Mouse (Mus musculus): Measurements from ENCODE around the gene Nrxn2. TPM values are rescaled to one million over a fixed set of nuclear protein-coding genes. Genes with fewer than 3 reads are reported as not detected.

Nrxn2 gene
- polyA plus RNA-seq, 1 experiment from 2014 or later: 1.3 TPM

DNA sequence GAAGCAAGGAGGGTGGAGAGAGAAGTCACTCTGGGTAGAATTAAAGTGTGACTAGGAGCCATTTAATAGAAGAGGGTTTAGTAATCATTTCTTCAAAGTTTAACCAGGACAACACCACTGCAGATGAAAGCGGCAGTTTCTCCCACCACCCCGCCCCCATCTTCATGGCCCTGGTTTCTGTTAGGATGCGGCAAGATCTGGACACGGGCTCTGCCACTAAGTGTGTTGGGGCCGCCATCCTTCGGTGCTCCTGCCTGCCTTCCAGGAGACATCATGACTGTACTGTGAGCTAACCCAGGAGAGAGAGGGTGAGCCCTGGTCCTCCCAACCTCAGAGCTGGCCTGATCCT is 124.5 kb downstream of the Nrxn2 start:
- Histone ChIP-seq H3K4me3 (ENCODE audit: low read depth, low read length) (no peak overlapping the region), H3K36me3 (ENCODE audit: control insufficient read depth, insufficient read depth, low read length) (no peaks in the 10 kb centered on the region), H3K4me2 (replicated peaks; ENCODE audit: low read depth) (no peak overlapping the region), H3K9ac (ENCODE audit: low read length) (no peak overlapping the region), H3K4me1 (replicated peaks; ENCODE audit: control insufficient read depth, insufficient read depth) (no peaks in the 10 kb centered on the region), H3K27me3 (ENCODE audit: control insufficient read depth, insufficient read depth, low read length) (no peaks in the 10 kb centered on the region), H3K27ac (replicated peaks) (no peak overlapping the region), H3K9me3 (ENCODE audit: control insufficient read depth, low read length) (no peaks in the 10 kb centered on the region)
- no peak for TF ChIP-seq CTCF (IDR thresholded peaks at IDR 0.05; ENCODE audit: low read depth)
- no peak for TF ChIP-seq EP300 (optimal IDR thresholded peaks at IDR 0.05)
- ATAC-seq (ENCODE audit: low FRiP score, low TSS enrichment) (no peak), DNase-seq (ENCODE audit: low spot score) (no peak)
- WGBS: 90% methylated on average over 6 of the region's 6 CpGs

DNA sequence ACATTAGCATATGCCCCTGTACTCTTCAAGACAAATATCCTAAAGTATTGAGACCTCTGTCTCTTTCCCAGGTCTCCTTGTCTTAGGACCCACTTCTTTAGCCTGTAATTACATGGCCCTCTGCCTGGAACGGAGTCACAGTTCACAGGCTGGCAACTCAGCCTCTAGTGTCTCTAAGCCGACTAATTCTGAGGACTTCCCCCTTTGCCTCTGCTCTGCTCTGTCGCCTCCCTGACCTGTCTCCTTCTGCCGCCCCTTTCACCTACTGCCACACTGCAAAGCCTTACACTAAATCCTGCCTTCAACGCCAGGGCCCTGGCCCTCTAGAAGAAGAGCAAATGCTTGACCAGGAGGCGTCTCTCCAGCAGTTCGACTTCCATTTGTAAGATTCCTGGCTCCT is 125.0 kb downstream of the Nrxn2 start:
- ATAC-seq (ENCODE audit: low FRiP score, low TSS enrichment) (no peak), DNase-seq (ENCODE audit: low spot score) (no peak)
- Histone ChIP-seq H3K27ac (replicated peaks) (no peak overlapping the region), H3K4me1 (replicated peaks; ENCODE audit: control insufficient read depth, insufficient read depth) (no peaks in the 10 kb centered on the region), H3K9ac (ENCODE audit: low read length) (no peak overlapping the region), H3K27me3 (ENCODE audit: control insufficient read depth, insufficient read depth, low read length) (no peaks in the 10 kb centered on the region), H3K36me3 (ENCODE audit: control insufficient read depth, insufficient read depth, low read length) (no peaks in the 10 kb centered on the region), H3K9me3 (ENCODE audit: control insufficient read depth, low read length) (no peaks in the 10 kb centered on the region), H3K4me3 (ENCODE audit: low read depth, low read length) (no peak overlapping the region), H3K4me2 (replicated peaks; ENCODE audit: low read depth) (no peak overlapping the region)
- TF ChIP-seq EP300 (optimal IDR thresholded peaks at IDR 0.05): no peak
- TF ChIP-seq CTCF (IDR thresholded peaks at IDR 0.05; ENCODE audit: low read depth): no peak
- WGBS: 69% methylated on average over 7 of the region's 7 CpGs

DNA sequence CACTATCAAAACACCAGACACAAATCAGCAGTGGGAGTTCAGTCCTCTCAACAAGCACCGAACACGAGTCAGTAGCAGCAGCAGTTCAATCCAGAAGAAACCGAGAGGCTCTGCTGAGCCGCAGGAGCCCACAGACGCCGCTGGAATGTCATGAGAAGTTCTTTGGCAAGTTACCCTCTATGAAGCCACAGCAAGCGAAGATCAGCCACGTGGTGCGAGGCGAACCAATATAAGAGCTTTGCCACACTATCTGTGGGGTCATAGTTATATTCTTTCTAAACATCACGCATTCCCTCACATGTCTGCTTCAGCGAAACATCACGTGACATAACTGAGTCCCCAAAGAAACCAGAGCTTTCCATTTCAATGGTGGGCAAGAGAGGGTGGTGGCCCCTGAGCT is 126.2 kb downstream of the Nrxn2 start:
- Histone ChIP-seq H3K4me3 (ENCODE audit: low read depth, low read length) (no peak overlapping the region), H3K9me3 (ENCODE audit: control insufficient read depth, low read length) (no peaks in the 10 kb centered on the region), H3K27me3 (ENCODE audit: control insufficient read depth, insufficient read depth, low read length) (no peaks in the 10 kb centered on the region), H3K27ac (replicated peaks) (no peak overlapping the region), H3K4me2 (replicated peaks; ENCODE audit: low read depth) (no peak overlapping the region), H3K4me1 (replicated peaks; ENCODE audit: control insufficient read depth, insufficient read depth) (no peaks in the 10 kb centered on the region), H3K36me3 (ENCODE audit: control insufficient read depth, insufficient read depth, low read length) (no peaks in the 10 kb centered on the region), H3K9ac (ENCODE audit: low read length) (no peak overlapping the region)
- WGBS: 87% methylated on average over 13 of the region's 13 CpGs
- ATAC-seq (ENCODE audit: low FRiP score, low TSS enrichment) (no peak), DNase-seq (ENCODE audit: low spot score) (no peak)
- TF ChIP-seq EP300 (optimal IDR thresholded peaks at IDR 0.05) (no peak), CTCF (IDR thresholded peaks at IDR 0.05; ENCODE audit: low read depth) (no peak)

DNA sequence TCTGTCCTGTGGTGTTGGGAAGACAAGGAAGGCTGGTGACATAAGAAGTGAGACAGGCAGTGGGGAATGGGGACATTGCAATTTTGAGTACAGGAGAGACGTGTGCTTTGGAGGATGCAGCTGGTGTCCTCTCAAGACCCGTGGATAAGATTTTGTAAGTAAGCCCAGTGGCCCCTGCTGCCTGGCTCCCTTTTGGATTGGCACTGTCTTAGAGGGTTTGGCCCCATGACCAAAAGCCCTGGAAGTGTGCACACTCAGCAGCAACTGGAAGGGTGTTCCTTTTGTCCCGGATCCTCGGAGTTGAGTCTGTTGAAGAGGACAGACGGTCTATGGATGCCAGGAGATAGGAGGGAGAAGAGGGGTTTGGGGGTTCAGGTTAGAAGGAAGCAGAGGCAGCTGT is 127.0 kb downstream of the Nrxn2 start:
- Histone ChIP-seq H3K36me3 (ENCODE audit: control insufficient read depth, insufficient read depth, low read length) (no peaks in the 10 kb centered on the region), H3K27ac (replicated peaks) (no peak overlapping the region), H3K27me3 (ENCODE audit: control insufficient read depth, insufficient read depth, low read length) (no peaks in the 10 kb centered on the region), H3K9ac (ENCODE audit: low read length) (no peak overlapping the region), H3K4me2 (replicated peaks; ENCODE audit: low read depth) (no peak overlapping the region), H3K4me1 (replicated peaks; ENCODE audit: control insufficient read depth, insufficient read depth) (no peaks in the 10 kb centered on the region), H3K9me3 (ENCODE audit: control insufficient read depth, low read length) (no peaks in the 10 kb centered on the region), H3K4me3 (ENCODE audit: low read depth, low read length) (no peak overlapping the region)
- DNase-seq (ENCODE audit: low spot score): no peak
- TF ChIP-seq CTCF (IDR thresholded peaks at IDR 0.05; ENCODE audit: low read depth) (no peak), EP300 (optimal IDR thresholded peaks at IDR 0.05) (no peak)
- ATAC-seq (ENCODE audit: low FRiP score, low TSS enrichment): no peak
- WGBS: 84% methylated on average over 5 of the region's 5 CpGs

DNA sequence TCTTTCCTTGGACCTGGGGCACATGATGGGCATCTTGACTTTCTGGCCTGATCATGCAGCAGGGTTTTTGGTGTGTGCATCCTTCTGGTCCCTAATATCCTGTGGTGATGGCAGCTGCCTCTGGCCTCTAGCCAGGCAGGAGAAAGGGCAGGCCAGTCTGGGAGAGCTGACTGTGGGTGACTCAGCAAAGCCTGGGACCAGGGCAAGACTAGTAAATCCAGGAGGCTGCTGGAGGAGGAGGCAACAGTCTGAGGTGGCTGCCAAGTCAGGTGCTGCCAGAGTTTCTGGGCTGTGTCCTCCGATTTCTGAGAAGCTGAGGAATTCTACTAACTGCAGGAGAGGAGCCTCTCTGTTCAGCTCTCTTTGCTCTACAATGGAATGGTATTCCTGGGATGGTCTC is 127.6 kb downstream of the Nrxn2 start:
- H3K4me1 ChIP-seq (replicated peaks; ENCODE audit: control insufficient read depth, insufficient read depth): no peaks in the 10 kb centered on the region
- no peak overlapping the region for H3K4me3 ChIP-seq (ENCODE audit: low read depth, low read length)
- ATAC-seq (ENCODE audit: low FRiP score, low TSS enrichment): no peak
- no peak for DNase-seq (ENCODE audit: low spot score)
- TF ChIP-seq EP300 (optimal IDR thresholded peaks at IDR 0.05) (no peak), CTCF (IDR thresholded peaks at IDR 0.05; ENCODE audit: low read depth) (no peak)
- H3K36me3 ChIP-seq (ENCODE audit: control insufficient read depth, insufficient read depth, low read length): no peaks in the 10 kb centered on the region
- no peak overlapping the region for H3K4me2 ChIP-seq (replicated peaks; ENCODE audit: low read depth)
- no peaks in the 10 kb centered on the region for H3K27me3 ChIP-seq (ENCODE audit: control insufficient read depth, insufficient read depth, low read length)
- WGBS: 67% methylated on average over 1 of the region's 1 CpGs
- no peaks in the 10 kb centered on the region for H3K9me3 ChIP-seq (ENCODE audit: control insufficient read depth, low read length)
- H3K9ac ChIP-seq (ENCODE audit: low read length): no peak overlapping the region
- no peak overlapping the region for H3K27ac ChIP-seq (replicated peaks)

DNA sequence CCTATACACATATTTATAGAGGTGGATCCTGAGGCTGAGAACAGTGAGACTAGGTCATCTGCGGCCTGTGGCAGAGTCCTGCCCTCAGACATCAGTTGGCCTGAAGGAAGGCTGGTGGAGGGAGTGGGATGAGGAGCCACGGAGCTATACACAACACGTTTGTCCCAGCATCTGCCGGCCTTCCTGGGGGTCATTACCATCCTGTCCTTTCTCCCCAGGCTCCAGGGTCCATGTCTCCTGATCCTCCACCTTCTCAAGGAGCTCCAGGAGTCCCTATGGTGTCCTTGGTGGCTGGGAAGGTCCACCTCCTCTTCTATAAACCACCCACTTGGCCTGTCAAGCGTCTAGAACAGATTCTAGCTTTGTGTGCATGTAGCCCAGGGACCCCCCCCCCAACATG is 129.3 kb downstream of the Nrxn2 start:
- Histone ChIP-seq H3K4me3 (ENCODE audit: low read depth, low read length) (no peak overlapping the region), H3K9me3 (ENCODE audit: control insufficient read depth, low read length) (no peaks in the 10 kb centered on the region), H3K4me2 (replicated peaks; ENCODE audit: low read depth) (no peak overlapping the region), H3K27ac (replicated peaks) (no peak overlapping the region), H3K36me3 (ENCODE audit: control insufficient read depth, insufficient read depth, low read length) (no peaks in the 10 kb centered on the region), H3K4me1 (replicated peaks; ENCODE audit: control insufficient read depth, insufficient read depth) (no peaks in the 10 kb centered on the region), H3K9ac (ENCODE audit: low read length) (no peak overlapping the region), H3K27me3 (ENCODE audit: control insufficient read depth, insufficient read depth, low read length) (no peaks in the 10 kb centered on the region)
- WGBS: 69% methylated on average over 5 of the region's 5 CpGs
- no peak for DNase-seq (ENCODE audit: low spot score)
- ATAC-seq (ENCODE audit: low FRiP score, low TSS enrichment): no peak
- no peak for TF ChIP-seq CTCF (IDR thresholded peaks at IDR 0.05; ENCODE audit: low read depth)
- no peak for TF ChIP-seq EP300 (optimal IDR thresholded peaks at IDR 0.05)
